Mouse (Mus musculus) retina, adult 2 months (tissue): Measurements from ENCODE around the gene Spata18.

Source experiments
- DNase-seq: peaks from one replicate; pipeline ENCODE4 v3.0.0-alpha.2; 2012; ENCODE audit warnings: low read depth, low spot score

Gene Spata18

GRCm38 (mm10) chr5:73666695-73667094 is 15.5 kb downstream of the Spata18 start:
- DNase-seq = no peak

GRCm38 (mm10) chr5:73667877-73668276 is 16.7 kb downstream of the Spata18 start:
- no peak for DNase-seq

DNA sequence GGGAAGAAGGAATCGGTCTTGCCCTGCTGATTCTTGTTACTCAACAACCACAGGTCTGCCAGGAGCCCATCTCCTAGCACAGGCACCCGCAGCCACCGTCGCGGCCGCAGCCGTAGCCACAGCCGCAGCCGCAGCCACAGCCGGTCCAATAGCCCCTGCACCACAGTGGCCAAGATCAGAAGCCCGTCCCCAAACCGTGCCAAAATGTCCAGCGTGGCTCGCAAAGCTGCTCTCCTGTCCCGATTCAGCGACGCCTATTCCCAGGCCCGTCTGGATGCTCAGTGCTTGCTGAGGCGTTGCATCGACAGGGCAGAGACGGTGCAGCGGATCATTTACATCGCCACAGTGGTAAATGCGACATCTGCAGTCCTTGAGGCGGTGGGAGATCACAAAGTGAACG is 18.2 kb downstream of the Spata18 start:
- DNase-seq = no peak

GRCm38 (mm10) chr5:73675604-73676003 is 24.4 kb downstream of the Spata18 start:
- no peak for DNase-seq

DNA sequence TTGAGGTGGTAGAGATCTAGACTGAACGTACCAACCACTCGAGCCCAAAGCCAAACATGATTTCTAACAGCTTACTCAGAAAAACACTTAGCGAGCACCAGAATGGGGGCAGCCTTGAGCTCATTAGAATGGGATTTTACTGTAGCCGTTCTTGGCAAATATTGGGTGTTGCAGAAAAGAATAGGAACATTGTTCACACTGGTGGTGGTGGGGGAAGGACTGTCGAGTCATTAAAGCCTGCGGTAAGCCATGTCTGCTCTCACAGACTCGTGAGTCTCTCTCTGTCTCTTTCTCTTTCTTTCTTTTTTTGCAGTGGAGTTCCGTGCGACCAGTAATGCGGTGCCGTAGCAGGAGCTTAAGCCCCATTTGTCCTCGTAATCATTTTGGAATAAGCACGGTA is 25.4 kb downstream of the Spata18 start:
- no peak for DNase-seq

GRCm38 (mm10) chr5:73683221-73683620 is 32.0 kb downstream of the Spata18 start:
- no peak for DNase-seq

DNA sequence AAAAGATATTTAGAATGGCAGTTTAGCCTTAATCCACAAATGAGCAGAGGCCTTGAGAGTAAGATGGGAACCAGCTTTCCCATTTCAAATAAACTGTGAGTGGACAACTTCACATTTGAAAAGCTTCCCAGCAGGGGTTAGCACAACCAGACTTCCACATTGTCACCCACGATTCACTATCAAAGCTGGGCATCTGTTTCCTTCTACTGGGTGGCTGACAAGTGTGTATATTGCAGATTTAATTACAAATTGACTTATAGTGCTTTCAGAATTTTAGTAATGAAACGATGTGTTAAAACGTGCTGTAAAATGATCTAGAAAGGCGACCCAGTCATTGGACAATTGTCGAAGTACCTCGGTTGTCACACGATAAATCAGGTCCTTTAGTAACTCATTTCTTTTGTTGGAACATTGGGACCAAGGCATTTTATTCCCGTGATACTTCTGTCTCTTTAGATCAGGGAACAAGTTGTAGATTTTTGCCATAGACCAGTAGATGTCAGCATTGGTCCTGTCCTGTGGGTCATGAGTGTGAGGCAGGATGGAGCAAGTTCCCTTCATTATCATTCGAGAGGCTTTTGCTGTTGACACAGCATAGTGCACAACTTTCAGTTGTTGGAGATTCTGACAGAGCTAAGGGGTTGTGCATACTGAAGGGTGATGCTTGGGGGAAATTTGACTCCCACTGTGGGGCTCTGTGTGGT is 32.7 kb downstream of the Spata18 start:
- DNase-seq = no peak

GRCm38 (mm10) chr5:73686149-73686548 is 35.0 kb downstream of the Spata18 start:
- DNase-seq = no peak

DNA sequence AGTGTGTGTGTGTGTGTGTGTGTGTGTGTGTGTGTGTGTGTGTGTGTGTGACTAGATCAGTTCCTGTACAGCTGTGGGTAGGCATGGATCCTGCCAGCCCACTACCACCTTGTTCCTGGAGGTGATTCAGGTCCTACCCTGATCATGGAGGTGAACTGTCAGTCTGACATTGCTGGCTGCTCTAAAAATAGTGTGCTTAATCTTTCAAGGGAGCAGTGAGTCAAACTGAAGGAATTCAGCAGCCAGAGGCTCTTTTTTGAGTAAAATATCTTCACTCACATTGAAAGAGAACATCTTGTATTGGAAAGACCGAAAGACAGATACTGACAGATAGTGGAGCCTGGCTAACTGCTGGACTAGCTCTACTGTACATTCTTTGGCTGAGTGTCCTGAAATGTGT is 37.4 kb downstream of the Spata18 start:
- no peak for DNase-seq

DNA sequence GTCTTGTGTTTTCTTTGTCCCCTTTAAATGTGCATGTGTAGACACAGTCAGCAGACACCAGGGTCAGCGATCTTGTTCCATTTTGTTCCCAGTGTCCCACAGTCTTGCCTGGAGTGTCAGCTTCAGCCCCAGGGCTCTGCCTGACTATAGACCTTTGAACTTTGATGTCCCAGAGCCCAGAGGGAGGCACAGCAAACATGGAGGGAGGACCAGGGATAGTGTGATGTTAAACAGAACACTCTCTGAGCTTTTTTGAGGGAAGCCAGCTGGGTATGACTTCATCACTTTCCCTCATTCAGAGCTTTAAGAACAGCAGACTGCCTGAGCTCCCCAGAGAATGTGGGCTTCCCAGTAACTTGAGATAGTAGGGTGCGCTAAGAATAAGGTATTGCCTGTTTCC is 39.0 kb downstream of the Spata18 start:
- DNase-seq = no peak

GRCm38 (mm10) chr5:73691723-73692520 is 40.7 kb downstream of the Spata18 start:
- no peak for DNase-seq

DNA sequence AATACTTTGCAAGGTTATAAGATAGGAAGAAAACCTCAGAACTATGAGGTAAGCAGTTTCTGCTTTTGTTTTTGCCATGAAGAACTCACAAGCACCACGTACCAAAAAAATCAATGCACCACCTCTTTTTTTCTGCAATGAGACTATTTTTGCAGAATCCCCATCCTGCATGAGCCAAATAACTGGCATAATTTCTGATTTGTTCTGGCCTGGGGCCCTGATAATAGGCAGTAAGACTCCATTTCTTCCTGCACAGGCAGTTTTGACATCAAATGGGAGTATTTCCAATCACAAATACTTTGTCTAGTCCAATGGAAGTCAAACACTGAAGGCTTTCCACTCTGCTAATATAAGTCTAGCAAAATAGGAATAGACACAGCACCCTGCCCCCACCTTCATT is 42.6 kb downstream of the Spata18 start:
- DNase-seq = no peak

DNA sequence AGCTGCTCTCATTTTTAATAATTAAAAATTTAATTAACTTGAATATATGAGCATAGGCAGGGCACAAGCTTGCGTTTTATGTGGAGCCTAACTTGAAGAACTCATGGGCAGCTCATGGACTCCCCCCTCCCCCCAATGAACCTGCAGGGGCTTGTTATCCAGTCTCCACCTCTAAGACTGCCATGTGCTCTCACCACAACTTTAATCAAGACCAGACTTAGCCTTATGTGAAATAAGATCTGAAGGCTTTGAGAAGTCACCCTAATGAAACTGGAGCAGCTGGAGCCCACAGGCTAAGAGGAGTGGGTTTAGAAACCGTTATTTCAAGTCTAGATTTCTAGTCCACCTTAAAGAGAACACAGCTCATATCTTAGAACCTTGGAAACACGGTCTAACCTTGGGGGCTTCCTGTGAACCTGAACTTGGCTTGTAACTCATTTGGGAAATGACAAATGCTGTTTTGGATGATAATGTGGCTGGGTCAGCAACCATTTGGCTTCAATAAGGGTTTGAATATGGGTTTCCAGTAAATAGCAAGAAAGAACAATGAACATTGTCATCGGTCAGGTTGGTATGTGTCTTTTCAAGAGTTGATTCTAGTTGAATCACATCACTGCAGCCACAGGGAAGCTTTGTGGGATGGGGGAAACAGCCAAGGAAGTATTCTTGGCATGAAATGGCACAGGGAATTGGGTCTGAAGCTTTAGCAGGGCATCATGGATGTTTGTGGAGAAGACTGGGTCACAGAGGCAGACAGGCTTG is 43.3 kb downstream of the Spata18 start:
- DNase-seq = no peak

DNA sequence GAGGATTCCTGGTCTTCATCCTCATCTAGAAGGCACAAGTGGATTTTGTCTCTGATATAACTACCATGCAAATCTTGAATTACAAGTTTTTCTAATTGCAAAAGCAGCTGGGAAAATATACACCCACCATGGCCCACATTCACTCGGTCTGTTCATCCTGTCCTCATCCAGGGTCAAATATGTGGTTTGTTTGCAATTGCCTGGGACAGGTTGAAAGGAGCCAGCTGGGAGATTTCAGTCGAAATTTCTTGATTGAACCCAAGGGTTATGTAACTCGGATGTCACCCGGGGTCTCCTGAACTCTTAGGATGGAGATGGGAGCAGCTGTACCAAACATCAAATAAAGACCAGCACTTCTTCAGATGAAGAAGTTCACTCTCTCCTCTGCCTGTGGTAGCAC is 46.5 kb downstream of the Spata18 start:
- no peak for DNase-seq

DNA sequence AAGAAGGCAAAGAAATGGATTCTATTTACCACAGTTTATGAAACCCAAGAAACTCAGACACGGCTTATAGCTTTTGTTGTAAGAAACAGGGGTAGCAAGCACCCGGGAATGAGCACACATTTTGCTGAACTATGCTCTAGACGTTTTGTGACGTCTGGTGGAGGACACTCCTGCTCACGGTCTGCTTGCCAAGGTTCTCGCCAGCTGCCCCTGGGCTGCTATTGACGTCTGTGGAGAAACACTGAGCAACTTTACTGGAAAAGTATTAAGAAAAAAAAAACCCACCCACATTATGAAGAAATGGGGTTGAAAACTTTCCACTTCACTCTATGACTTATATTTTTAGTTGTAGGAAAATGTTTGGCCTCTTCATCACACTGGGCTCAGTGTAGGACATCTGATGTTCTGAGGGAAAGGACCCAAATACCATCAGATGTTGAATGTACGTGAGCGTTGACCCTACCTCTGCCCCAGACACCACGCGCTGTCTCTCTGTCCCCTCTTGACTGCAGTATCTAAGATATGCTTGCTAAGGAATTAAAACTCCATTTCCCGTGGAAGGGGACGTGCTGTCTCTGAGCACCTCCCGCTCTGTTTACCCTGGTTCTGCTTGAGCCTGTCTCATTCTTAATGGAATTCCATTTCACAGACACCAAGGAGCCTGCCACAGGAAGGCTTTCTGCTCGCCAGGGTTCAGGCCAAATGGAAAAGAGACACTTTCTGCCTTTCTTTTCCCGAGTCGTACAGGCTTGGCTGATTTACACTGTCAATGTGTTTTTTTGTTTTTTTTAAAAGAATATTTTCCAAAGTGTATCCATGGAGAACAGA is 50.1 kb downstream of the Spata18 start:
- no peak for DNase-seq

DNA sequence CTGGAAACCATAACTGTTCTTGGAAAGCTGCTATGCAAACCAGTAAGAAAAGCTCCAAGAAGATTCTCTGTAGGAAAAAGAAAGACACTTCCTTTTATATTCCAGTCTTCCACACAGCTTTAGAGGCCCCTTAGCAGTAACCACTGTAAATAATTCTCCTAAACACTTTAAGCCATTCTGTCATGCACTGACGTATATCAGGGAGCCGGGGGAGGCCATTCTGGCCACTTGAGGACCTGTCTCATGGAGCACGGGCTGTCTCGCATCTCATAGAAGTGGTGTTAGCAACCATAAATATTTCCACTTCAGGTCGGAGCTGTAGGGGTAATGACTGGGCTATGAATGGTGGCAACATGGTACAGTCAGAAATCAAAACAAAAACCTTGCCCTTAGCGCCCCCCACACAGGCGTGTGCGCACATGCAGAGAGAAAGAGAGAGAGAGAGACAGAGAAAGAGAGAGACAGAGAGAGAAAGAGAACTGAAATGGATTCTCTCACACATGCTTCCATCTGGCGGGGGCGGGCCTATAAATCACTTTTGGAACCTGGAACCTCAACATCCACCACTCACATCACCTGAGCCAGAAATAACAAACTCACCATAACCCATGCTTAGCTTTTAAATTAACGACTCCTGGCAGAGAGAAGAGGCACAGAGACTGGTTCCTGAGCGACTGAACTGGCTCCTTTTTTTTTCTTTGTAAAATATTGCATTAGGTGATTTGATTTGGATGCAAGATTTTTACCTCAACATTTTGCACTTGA is 50.9 kb downstream of the Spata18 start:
- no peak for DNase-seq

GRCm38 (mm10) chr5:73703096-73703495 is 51.9 kb downstream of the Spata18 start:
- DNase-seq = no peak

GRCm38 (mm10) chr5:73704263-73704662 is 53.1 kb downstream of the Spata18 start:
- DNase-seq = no peak

GRCm38 (mm10) chr5:73704757-73705156 is 53.6 kb downstream of the Spata18 start:
- no peak for DNase-seq

- DNase-seq = no peak
Observed at GRCm38 (mm10) chr5:73705290-73705689, 54.1 kb downstream of the Spata18 start.

DNA sequence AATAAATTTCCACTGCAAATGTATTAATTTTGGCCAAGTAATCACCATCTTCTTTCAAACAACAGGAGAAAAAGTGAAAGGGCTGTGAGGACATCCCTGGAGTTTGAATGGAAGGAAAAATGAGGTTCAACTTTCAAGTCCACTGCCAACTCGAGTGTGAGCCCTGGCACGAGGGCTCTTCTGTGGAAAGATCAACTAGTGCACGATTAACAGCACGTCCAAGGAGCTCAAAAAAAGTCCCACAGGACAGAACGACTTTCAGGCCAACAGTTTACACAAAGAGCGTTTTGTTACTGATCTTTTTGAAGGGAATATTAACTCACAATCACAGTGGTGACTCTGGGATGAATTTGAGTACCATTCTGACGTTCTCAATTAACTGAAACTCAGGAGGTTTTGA is 61.7 kb downstream of the Spata18 start:
- no peak for DNase-seq
